Mouse (Mus musculus): ENCODE results near the gene Cdc20b. TPM values are rescaled to one million over a fixed set of nuclear protein-coding genes. Genes with fewer than 3 reads are reported as not detected.
"Not testable (repeated sequence)": the region's sequence is repeated elsewhere in the genome, so short reads cannot be mapped to it uniquely, and the experiment has no call there.

Gene Cdc20b
- polyA plus RNA-seq, 1 experiment from 2014 or later = 0.86 TPM

- no peak overlapping the region for H3K27ac ChIP-seq (ENCODE audit: low read depth, low read length)
- H3K4me3 ChIP-seq (ENCODE audit: low read length) = peak overlapping the region; percentile 46
- ATAC-seq = peak; percentile 71
- peaks cover 23% of the 10 kb centered on the region for H3K4me1 ChIP-seq (ENCODE audit: control insufficient read depth, insufficient read depth, low read depth, low read length)
- H3K9me3 ChIP-seq (ENCODE audit: control insufficient read depth, low read length) = no peaks in the 10 kb centered on the region
- WGBS = 1% methylated on average over 25 of the region's 25 CpGs
- H3K27me3 ChIP-seq (replicated peaks; ENCODE audit: control insufficient read depth, insufficient read depth, low read length) = peaks cover 73% of the 10 kb centered on the region
- peak overlapping the region; percentile 45 for H3K9ac ChIP-seq (ENCODE audit: low read depth, low read length)
- H3K4me2 ChIP-seq (ENCODE audit: low read length) = peak overlapping the region; percentile 66
- no peaks in the 10 kb centered on the region for H3K36me3 ChIP-seq (ENCODE audit: control insufficient read depth, insufficient read depth, low read length)
These were observed 40.7 kb upstream of the Cdc20b start for GRCm38 (mm10) chr13:112994191-112994590.

- no peak for ATAC-seq
- H3K36me3 ChIP-seq (ENCODE audit: control insufficient read depth, insufficient read depth, low read length) = no peaks in the 10 kb centered on the region
- no peak overlapping the region for H3K4me3 ChIP-seq (ENCODE audit: low read length)
- no peak overlapping the region for H3K27ac ChIP-seq (ENCODE audit: low read depth, low read length)
- peaks cover 68% of the 10 kb centered on the region for H3K27me3 ChIP-seq (replicated peaks; ENCODE audit: control insufficient read depth, insufficient read depth, low read length)
- peaks cover 17% of the 10 kb centered on the region for H3K4me1 ChIP-seq (ENCODE audit: control insufficient read depth, insufficient read depth, low read depth, low read length)
- 61% methylated on average over 4 of the region's 4 CpGs for WGBS
- H3K9me3 ChIP-seq (ENCODE audit: control insufficient read depth, low read length) = no peaks in the 10 kb centered on the region
- no peak overlapping the region for H3K9ac ChIP-seq (ENCODE audit: low read depth, low read length)
- H3K4me2 ChIP-seq (ENCODE audit: low read length) = no peak overlapping the region
These were observed 38.5 kb upstream of the Cdc20b start for GRCm38 (mm10) chr13:112996407-112996806.

- no peak overlapping the region for H3K4me3 ChIP-seq (ENCODE audit: low read length)
- 65% methylated on average over 6 of the region's 6 CpGs for WGBS
- peaks cover 63% of the 10 kb centered on the region for H3K27me3 ChIP-seq (replicated peaks; ENCODE audit: control insufficient read depth, insufficient read depth, low read length)
- H3K9me3 ChIP-seq (ENCODE audit: control insufficient read depth, low read length) = no peaks in the 10 kb centered on the region
- no peaks in the 10 kb centered on the region for H3K36me3 ChIP-seq (ENCODE audit: control insufficient read depth, insufficient read depth, low read length)
- ATAC-seq = no peak
- H3K27ac ChIP-seq (ENCODE audit: low read depth, low read length) = no peak overlapping the region
- peaks cover 17% of the 10 kb centered on the region for H3K4me1 ChIP-seq (ENCODE audit: control insufficient read depth, insufficient read depth, low read depth, low read length)
- no peak overlapping the region for H3K4me2 ChIP-seq (ENCODE audit: low read length)
- H3K9ac ChIP-seq (ENCODE audit: low read depth, low read length) = no peak overlapping the region
These were observed 37.5 kb upstream of the Cdc20b start for GRCm38 (mm10) chr13:112997369-112997768.

GRCm38 (mm10) chr13:112998427-112999201 is 36.3 kb upstream of the Cdc20b start:
- Histone ChIP-seq H3K4me3 (ENCODE audit: low read length) (peak overlapping the region; percentile 56), H3K4me1 (ENCODE audit: control insufficient read depth, insufficient read depth, low read depth, low read length) (peaks cover 13% of the 10 kb centered on the region), H3K4me2 (ENCODE audit: low read length) (peak overlapping the region; percentile 97), H3K9me3 (ENCODE audit: control insufficient read depth, low read length) (no peaks in the 10 kb centered on the region), H3K27ac (ENCODE audit: low read depth, low read length) (0 out of 2 replicates have a peak overlapping the region, but pooled peaks have one; percentile 23), H3K27me3 (replicated peaks; ENCODE audit: control insufficient read depth, insufficient read depth, low read length) (peaks cover 56% of the 10 kb centered on the region), H3K36me3 (ENCODE audit: control insufficient read depth, insufficient read depth, low read length) (no peaks in the 10 kb centered on the region), H3K9ac (ENCODE audit: low read depth, low read length) (peak overlapping the region; percentile 69)
- peak; percentile 68 for ATAC-seq
- WGBS = under 1% methylated on average over 46 of the region's 46 CpGs

GRCm38 (mm10) chr13:113000090-113000489 is 34.8 kb upstream of the Cdc20b start:
- peaks cover 7% of the 10 kb centered on the region; the same call in 1 of the 2 replicates for H3K4me1 ChIP-seq (ENCODE audit: control insufficient read depth, insufficient read depth, low read depth, low read length)
- H3K4me3 ChIP-seq (ENCODE audit: low read length) = no peak overlapping the region
- H3K27ac ChIP-seq (ENCODE audit: low read depth, low read length) = no peak overlapping the region
- no peaks in the 10 kb centered on the region for H3K36me3 ChIP-seq (ENCODE audit: control insufficient read depth, insufficient read depth, low read length)
- no peak overlapping the region for H3K4me2 ChIP-seq (ENCODE audit: low read length)
- 73% methylated on average over 3 of the region's 3 CpGs for WGBS
- no peaks in the 10 kb centered on the region for H3K9me3 ChIP-seq (ENCODE audit: control insufficient read depth, low read length)
- ATAC-seq = no peak
- peaks cover 44% of the 10 kb centered on the region for H3K27me3 ChIP-seq (replicated peaks; ENCODE audit: control insufficient read depth, insufficient read depth, low read length)
- no peak overlapping the region for H3K9ac ChIP-seq (ENCODE audit: low read depth, low read length)

- Histone ChIP-seq H3K4me3 (ENCODE audit: low read length) (no peak overlapping the region), H3K4me1 (ENCODE audit: control insufficient read depth, insufficient read depth, low read depth, low read length) (peaks cover 7% of the 10 kb centered on the region; the same call in 1 of the 2 replicates), H3K9me3 (ENCODE audit: control insufficient read depth, low read length) (no peaks in the 10 kb centered on the region), H3K36me3 (ENCODE audit: control insufficient read depth, insufficient read depth, low read length) (no peaks in the 10 kb centered on the region), H3K27ac (ENCODE audit: low read depth, low read length) (no peak overlapping the region), H3K27me3 (replicated peaks; ENCODE audit: control insufficient read depth, insufficient read depth, low read length) (peaks cover 39% of the 10 kb centered on the region), H3K4me2 (ENCODE audit: low read length) (no peak overlapping the region), H3K9ac (ENCODE audit: low read depth, low read length) (no peak overlapping the region)
- 73% methylated on average over 9 of the region's 9 CpGs for WGBS
- ATAC-seq = no peak
These were observed 34.2 kb upstream of the Cdc20b start for GRCm38 (mm10) chr13:113000576-113001318.

- no peak overlapping the region for H3K4me2 ChIP-seq (ENCODE audit: low read length)
- no peak overlapping the region for H3K27ac ChIP-seq (ENCODE audit: low read depth, low read length)
- ATAC-seq = no peak
- H3K4me3 ChIP-seq (ENCODE audit: low read length) = no peak overlapping the region
- 83% methylated on average over 6 of the region's 6 CpGs for WGBS
- H3K9me3 ChIP-seq (ENCODE audit: control insufficient read depth, low read length) = no peaks in the 10 kb centered on the region
- H3K36me3 ChIP-seq (ENCODE audit: control insufficient read depth, insufficient read depth, low read length) = no peaks in the 10 kb centered on the region
- H3K27me3 ChIP-seq (replicated peaks; ENCODE audit: control insufficient read depth, insufficient read depth, low read length) = no peaks in the 10 kb centered on the region
- H3K9ac ChIP-seq (ENCODE audit: low read depth, low read length) = no peak overlapping the region
- H3K4me1 ChIP-seq (ENCODE audit: control insufficient read depth, insufficient read depth, low read depth, low read length) = no peaks in the 10 kb centered on the region
These were observed 22.2 kb upstream of the Cdc20b start for GRCm38 (mm10) chr13:113012683-113013082.

- H3K4me1 ChIP-seq (ENCODE audit: control insufficient read depth, insufficient read depth, low read depth, low read length); ATAC-seq; H3K27ac ChIP-seq (ENCODE audit: low read depth, low read length); H3K36me3 ChIP-seq (ENCODE audit: control insufficient read depth, insufficient read depth, low read length); H3K27me3 ChIP-seq (replicated peaks; ENCODE audit: control insufficient read depth, insufficient read depth, low read length); H3K4me3 ChIP-seq (ENCODE audit: low read length); H3K9ac ChIP-seq (ENCODE audit: low read depth, low read length); H3K9me3 ChIP-seq (ENCODE audit: control insufficient read depth, low read length): not testable (repeated sequence)
- H3K4me2 ChIP-seq (ENCODE audit: low read length) = peak overlapping the region; percentile 26
- 52% methylated on average over 18 of the region's 20 CpGs for WGBS
These were observed 21.5 kb upstream of the Cdc20b start for GRCm38 (mm10) chr13:113013174-113013953.

- WGBS = 76% methylated on average over 2 of the region's 2 CpGs
- Histone ChIP-seq H3K4me1 (ENCODE audit: control insufficient read depth, insufficient read depth, low read depth, low read length) (no peaks in the 10 kb centered on the region), H3K36me3 (ENCODE audit: control insufficient read depth, insufficient read depth, low read length) (no peaks in the 10 kb centered on the region), H3K27ac (ENCODE audit: low read depth, low read length) (no peak overlapping the region), H3K27me3 (replicated peaks; ENCODE audit: control insufficient read depth, insufficient read depth, low read length) (no peaks in the 10 kb centered on the region), H3K4me3 (ENCODE audit: low read length) (no peak overlapping the region), H3K4me2 (ENCODE audit: low read length) (no peak overlapping the region), H3K9ac (ENCODE audit: low read depth, low read length) (no peak overlapping the region), H3K9me3 (ENCODE audit: control insufficient read depth, low read length) (no peaks in the 10 kb centered on the region)
- no peak for ATAC-seq
These were observed 13.4 kb upstream of the Cdc20b start for GRCm38 (mm10) chr13:113021521-113021920.

Data from hindbrain, embryonic 16.5 days (tissue).